Mouse (Mus musculus) CH12.LX (cell line): ENCODE results near the gene Ptpn14.

Source experiments
- CHD2 ChIP-seq: IDR thresholded peaks from 2 replicates; pipeline ENCODE4 v1.6.1; 2011; ENCODE audit warnings: low read length, improper control_type of control experiment
- CTCF ChIP-seq, 2 experiments: IDR thresholded peaks in 1 of 2; conservative IDR thresholded peaks in 1 of 2; 2 replicates each; pipeline ENCODE4 v1.5.1; 2011 to 2012; ENCODE audit warnings: low read depth in 2 of 2, low read length in 2 of 2, improper control_type of control experiment in 1 of 2, inconsistent platforms in 1 of 2, mild to moderate bottlenecking in 1 of 2, moderate library complexity in 1 of 2
- ELF1 ChIP-seq: IDR thresholded peaks from 2 replicates; pipeline ENCODE4 v1.6.1; 2014; ENCODE audit warnings: low read depth, mild to moderate bottlenecking, inconsistent platforms, low read length, improper control_type of control experiment
- GABPA ChIP-seq: IDR thresholded peaks from 2 replicates; pipeline ENCODE4 v1.6.1; 2012; ENCODE audit warnings: low read depth, low read length, improper control_type of control experiment, inconsistent platforms; ENCODE audit not compliant: insufficient replicate concordance
- JUN ChIP-seq: IDR thresholded peaks from 2 replicates; pipeline ENCODE4 v1.6.1; 2011; ENCODE audit warnings: low read depth, mild to moderate bottlenecking, low read length, improper control_type of control experiment, moderate library complexity; ENCODE audit not compliant: insufficient read depth
- MAFK ChIP-seq: IDR thresholded peaks from 2 replicates; pipeline ENCODE4 v1.6.1; 2011; ENCODE audit warnings: low read length, improper control_type of control experiment; ENCODE audit not compliant: insufficient replicate concordance
- MXI1 ChIP-seq: IDR thresholded peaks from 2 replicates; pipeline ENCODE4 v1.6.1; 2011; ENCODE audit warnings: mild to moderate bottlenecking, low read depth, low read length, improper control_type of control experiment
- MYC ChIP-seq: IDR thresholded peaks from 2 replicates; pipeline ENCODE4 v1.6.1; 2011; ENCODE audit warnings: low read depth, mild to moderate bottlenecking, improper control_type of control experiment, low read length
- NELFE ChIP-seq: IDR thresholded peaks from 2 replicates; pipeline ENCODE4 v1.6.1; 2011; ENCODE audit warnings: low read depth, low read length, improper control_type of control experiment
- POLR2A ChIP-seq: IDR thresholded peaks from 2 replicates; pipeline ENCODE4 v1.6.1; 2011; ENCODE audit warnings: low read depth, mild to moderate bottlenecking, improper control_type of control experiment, low read length
- POLR2AphosphoS2 ChIP-seq: IDR thresholded peaks from 2 replicates; pipeline ENCODE4 v1.6.1; 2011; ENCODE audit warnings: low read depth, low read length, improper control_type of control experiment
- SIN3A ChIP-seq: IDR thresholded peaks from 2 replicates; pipeline ENCODE4 v1.6.1; 2012; ENCODE audit warnings: low read length, improper control_type of control experiment, inconsistent platforms
- TBP ChIP-seq: conservative IDR thresholded peaks from 2 replicates; pipeline ENCODE4 v1.6.1; 2011; ENCODE audit warnings: low read depth, low read length, improper control_type of control experiment
- ZKSCAN1 ChIP-seq: IDR thresholded peaks from 2 replicates; pipeline ENCODE4 v1.6.1; 2012; ENCODE audit warnings: low read depth, inconsistent platforms, low read length, improper control_type of control experiment, borderline replicate concordance

DNA sequence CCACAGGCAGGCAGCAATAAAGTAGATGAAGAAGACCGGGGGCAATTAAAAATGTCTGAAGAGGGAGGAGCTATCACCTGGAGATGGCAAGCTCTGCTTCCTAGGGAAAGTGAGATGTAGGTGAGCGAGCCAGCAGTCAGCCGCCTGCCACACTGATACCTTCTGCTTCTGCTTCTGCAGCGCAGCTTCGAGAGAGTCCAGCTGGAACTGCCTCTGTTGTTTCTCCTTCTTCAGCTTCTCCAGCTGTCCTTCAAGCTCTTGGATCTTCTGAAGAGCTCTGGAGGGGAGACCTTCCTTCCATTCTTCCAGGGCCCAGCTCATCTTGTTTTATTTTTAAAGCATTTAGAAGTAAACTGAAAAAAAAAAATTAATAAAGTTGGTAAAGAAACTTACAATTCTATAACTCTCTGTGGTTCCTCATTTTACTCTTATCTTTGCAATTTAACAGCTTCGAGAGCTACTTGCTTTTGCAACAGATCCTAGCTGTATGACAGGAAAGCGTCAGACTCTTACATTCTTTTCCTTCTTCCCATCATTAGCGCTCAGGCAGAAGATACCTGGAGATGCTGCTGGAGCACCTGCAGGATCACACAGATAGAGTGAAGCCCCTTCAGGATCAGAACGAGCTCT is 43.2 kb upstream of the Ptpn14 start:
- TF ChIP-seq POLR2AphosphoS2 (no peak), MYC (no peak), NELFE (no peak), CTCF (conservative IDR thresholded peaks at IDR 0.05 in 1 of 2, IDR thresholded peaks at IDR 0.05 in 1 of 2; ENCODE audit: low read depth in 2 of 2, low read length in 2 of 2) (no peak), ZKSCAN1 (no peak), TBP (no peak), POLR2A (no peak), MAFK (no peak), CHD2 (no peak), ELF1 (no peak), JUN (no peak), MXI1 (no peak), SIN3A (no peak), GABPA (no peak)
